Mouse (Mus musculus) erythroblast, adult 5-6 weeks (primary cell): ENCODE results near the gene Chic1. TPM values are rescaled to one million over a fixed set of nuclear protein-coding genes. Genes with fewer than 3 reads are reported as not detected.

Experiments used
- ATAC-seq: replicated peaks from 2 replicates; pipeline ENCODE4 v1.8.0; 2016; ENCODE audit warnings: moderate number of reproducible peaks, mild to moderate bottlenecking, moderate TSS enrichment, inconsistent platforms; ENCODE audit not compliant: poor library complexity, low FRiP score, severe bottlenecking
- total RNA-seq, 2 experiments: library from RNA; stranded (forward) in 1 of 2; stranded (reverse) in 1 of 2; fragments of 150-400 nt in 1 of 2; fragments of 200-764, 138-1000 nt in 1 of 2; gene quantifications; 2 replicates each; pipeline versions ENCODE4 v1.2.3 to v1.2.4; 2015 to 2017; ENCODE audit warnings: low replicate concordance in 2 of 2

Chic1 gene
- not detected in 2 replicates for total RNA-seq (2015; ENCODE audit: low replicate concordance)
- under 0.01 and 0.09 TPM in 2 replicates for total RNA-seq (2017; ENCODE audit: low replicate concordance)

GRCm38 (mm10) chrX:103356287-103356686, at the start of gene Chic1:
TSS of gene Chic1 (plus strand) at chrX:103356476.
- no peak for ATAC-seq

GRCm38 (mm10) chrX:103308262-103308661, 48.0 kb upstream of the Chic1 start:
- no peak for ATAC-seq

GRCm38 (mm10) chrX:103311723-103312122, 44.6 kb upstream of the Chic1 start:
- ATAC-seq = no peak

GRCm38 (mm10) chrX:103314146-103314545, 42.1 kb upstream of the Chic1 start:
- ATAC-seq = no peak

GRCm38 (mm10) chrX:103321146-103321545, 35.1 kb upstream of the Chic1 start, which contains the start of gene Cdx4:
TSS of gene Cdx4 (plus strand) at chrX:103321398.
- ATAC-seq = no peak

- no peak for ATAC-seq
Measured at GRCm38 (mm10) chrX:103325900-103326299, 30.4 kb upstream of the Chic1 start.

GRCm38 (mm10) chrX:103329386-103329785, 26.9 kb upstream of the Chic1 start:
- no peak for ATAC-seq

GRCm38 (mm10) chrX:103331125-103331858, 25.0 kb upstream of the Chic1 start:
- no peak for ATAC-seq

- ATAC-seq = no peak
Measured at GRCm38 (mm10) chrX:103341369-103342113, 14.7 kb upstream of the Chic1 start.

- ATAC-seq = no peak
Measured at GRCm38 (mm10) chrX:103355784-103356183, 492 bp upstream of the Chic1 start.

- no peak for ATAC-seq
Measured at GRCm38 (mm10) chrX:103356761-103357236, 523 bp downstream of the Chic1 start.

GRCm38 (mm10) chrX:103366201-103366600, 9.9 kb downstream of the Chic1 start:
- no peak for ATAC-seq

- no peak for ATAC-seq
Measured at GRCm38 (mm10) chrX:103368650-103369049, 12.4 kb downstream of the Chic1 start.

- ATAC-seq = no peak
Measured at GRCm38 (mm10) chrX:103371221-103371620, 14.9 kb downstream of the Chic1 start.

GRCm38 (mm10) chrX:103371627-103372026, 15.4 kb downstream of the Chic1 start:
- no peak for ATAC-seq

GRCm38 (mm10) chrX:103374250-103374649, 18.0 kb downstream of the Chic1 start:
- ATAC-seq = no peak

- no peak for ATAC-seq
Measured at GRCm38 (mm10) chrX:103384528-103384927, 28.3 kb downstream of the Chic1 start.

- ATAC-seq = no peak
Measured at GRCm38 (mm10) chrX:103388131-103388530, 31.9 kb downstream of the Chic1 start.

- no peak for ATAC-seq
Measured at GRCm38 (mm10) chrX:103393841-103394240, 37.6 kb downstream of the Chic1 start.

- no peak for ATAC-seq
Measured at GRCm38 (mm10) chrX:103405021-103405420, 48.7 kb downstream of the Chic1 start.

- ATAC-seq = no peak
Measured at GRCm38 (mm10) chrX:103414167-103414566, 57.9 kb downstream of the Chic1 start, which contains the start of gene Tsx. TSS of gene Tsx (plus strand) at chrX:103414467.
